Mouse (Mus musculus) heart, embryonic 10.5 days (tissue): ENCODE measurements around the gene Dlx2. TPM values are rescaled to one million over a fixed set of nuclear protein-coding genes. Genes with fewer than 3 reads are reported as not detected.

Source experiments
- DNase-seq: peaks from one replicate; pipeline ENCODE4 v3.0.0-alpha.2; 2017; ENCODE audit warnings: low spot score
- H3K27ac ChIP-seq: fragments of 300-500 bp; sonication (generic); 2 replicates; pipeline ENCODE4 v1.5.1; 2016; ENCODE audit warnings: mild to moderate bottlenecking
- H3K27me3 ChIP-seq: fragments of 300-500 bp; sonication (generic); 2 replicates; pipeline ENCODE4 v1.6.1; 2016; ENCODE audit warnings: mild to moderate bottlenecking; ENCODE audit not compliant: poor library complexity, insufficient read depth, severe bottlenecking
- H3K36me3 ChIP-seq: fragments of 300-500 bp; sonication (generic); 2 replicates; pipeline ENCODE4 v1.6.1; 2016; ENCODE audit warnings: mild to moderate bottlenecking, moderate library complexity
- H3K4me1 ChIP-seq: fragments of 300-500 bp; sonication (generic); 2 replicates; pipeline ENCODE4 v1.6.1; 2016; ENCODE audit warnings: mild to moderate bottlenecking
- H3K4me3 ChIP-seq: fragments of 300-500 bp; sonication (generic); 2 replicates; pipeline ENCODE4 v1.5.1; 2016; ENCODE audit warnings: mild to moderate bottlenecking, moderate library complexity
- H3K9me3 ChIP-seq: fragments of 300-500 bp; sonication (generic); 2 replicates; pipeline ENCODE4 v1.6.1; 2016; ENCODE audit warnings: mild to moderate bottlenecking, moderate library complexity
- whole genome bisulfite sequencing: fragments of 180-500 bp; shearing (Covaris S2); methylation state at CpG from one replicate; pipeline ENCODE4 v1.1.7; 2016; 5-methylcytosine and 5-hydroxymethylcytosine counted together
- polyA plus RNA-seq: library from polyadenylated mRNA; unstranded; fragments of >200 nt; fragmentation: Nextera tagmentation; extraction: Ambion mirVana; gene quantifications from 2 replicates; pipeline ENCODE4 v1.2.1, GENCODE M21; 2016

Dlx2 gene
- polyA plus RNA-seq, 1 experiment from 2014 or later: 3.9 TPM

DNA sequence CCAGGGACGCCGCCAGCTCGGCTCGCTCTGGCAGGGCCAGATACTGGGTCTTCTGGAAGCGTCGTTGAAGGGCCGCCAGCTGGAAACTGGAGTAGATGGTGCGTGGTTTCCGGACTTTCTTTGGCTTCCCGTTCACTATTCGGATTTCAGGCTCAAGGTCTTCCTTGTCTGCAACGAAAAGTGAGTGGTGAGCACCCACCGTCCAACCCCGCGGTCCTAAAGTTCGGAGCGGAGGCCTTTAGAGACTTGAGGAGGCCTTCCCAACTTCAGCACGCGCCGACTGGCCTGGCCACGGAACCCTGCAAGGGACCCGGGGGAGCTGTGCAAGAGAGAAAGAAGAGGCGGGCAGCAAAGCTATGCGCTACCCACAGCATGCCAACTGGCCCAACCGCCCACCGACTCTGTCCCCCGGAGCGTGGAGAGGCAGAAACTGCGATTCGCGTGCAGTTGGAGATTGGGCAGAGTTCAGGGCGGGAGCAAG lies 1.1 kb downstream of the Dlx2 start:
- H3K4me1 ChIP-seq: peaks cover 47% of the 10 kb centered on the region
- H3K9me3 ChIP-seq: no peaks in the 10 kb centered on the region
- no peaks in the 10 kb centered on the region for H3K36me3 ChIP-seq
- H3K4me3 ChIP-seq: peak overlapping the region; percentile 71
- peak overlapping the region; percentile 60 for H3K27ac ChIP-seq
- H3K27me3 ChIP-seq: peaks cover 95% of the 10 kb centered on the region
- under 1% methylated on average over 32 of the region's 32 CpGs for WGBS
- peak; percentile 75 for DNase-seq

DNA sequence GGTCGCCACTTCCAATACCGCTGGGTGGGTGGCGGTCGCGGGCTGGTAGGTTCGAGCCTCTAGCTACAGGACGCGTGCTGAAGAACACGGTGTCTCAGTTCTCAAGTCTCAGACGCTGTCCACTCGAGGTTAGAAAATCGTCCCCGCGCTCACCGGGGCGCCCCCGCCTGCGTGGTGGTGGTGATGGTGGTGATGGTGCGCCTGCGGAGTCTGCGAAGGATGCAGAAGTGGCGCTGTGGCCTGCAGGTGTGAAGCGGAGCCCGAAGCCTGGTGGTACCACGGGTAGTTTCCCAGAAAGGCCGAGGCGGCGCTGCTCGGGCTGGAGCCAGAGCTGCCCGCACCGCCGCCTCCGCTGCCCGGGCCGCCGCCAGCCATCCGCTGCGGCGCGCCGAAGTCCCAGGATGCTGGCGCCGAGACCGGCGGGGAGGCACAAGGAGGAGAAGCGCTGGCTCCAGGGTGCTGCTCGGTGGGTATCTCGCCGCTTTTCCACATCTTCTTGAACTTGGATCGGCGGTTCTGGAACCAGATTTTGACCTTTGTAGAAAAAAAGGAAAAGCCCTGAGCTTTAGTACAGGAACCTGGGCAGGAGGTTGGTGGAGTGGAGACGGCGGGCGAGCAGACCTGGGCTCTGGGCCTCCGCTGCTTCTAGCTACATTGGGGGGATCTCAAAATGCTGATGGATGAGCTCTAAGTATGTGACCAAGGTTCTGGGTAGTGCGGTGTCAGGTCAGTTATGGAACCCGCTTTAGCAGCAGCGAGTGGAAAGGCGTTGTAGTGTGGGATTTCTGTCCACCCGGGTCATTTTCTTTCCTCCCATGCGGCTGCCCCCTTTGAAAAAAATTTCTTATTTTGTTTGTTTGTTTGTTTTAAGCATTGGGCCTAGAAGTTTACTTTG lies 1.9 kb downstream of the Dlx2 start:
- peak overlapping the region; percentile 63; the same call in 1 of the 2 replicates for H3K27ac ChIP-seq
- WGBS: 1% methylated on average over 61 of the region's 61 CpGs
- H3K4me1 ChIP-seq: peaks cover 53% of the 10 kb centered on the region

DNA sequence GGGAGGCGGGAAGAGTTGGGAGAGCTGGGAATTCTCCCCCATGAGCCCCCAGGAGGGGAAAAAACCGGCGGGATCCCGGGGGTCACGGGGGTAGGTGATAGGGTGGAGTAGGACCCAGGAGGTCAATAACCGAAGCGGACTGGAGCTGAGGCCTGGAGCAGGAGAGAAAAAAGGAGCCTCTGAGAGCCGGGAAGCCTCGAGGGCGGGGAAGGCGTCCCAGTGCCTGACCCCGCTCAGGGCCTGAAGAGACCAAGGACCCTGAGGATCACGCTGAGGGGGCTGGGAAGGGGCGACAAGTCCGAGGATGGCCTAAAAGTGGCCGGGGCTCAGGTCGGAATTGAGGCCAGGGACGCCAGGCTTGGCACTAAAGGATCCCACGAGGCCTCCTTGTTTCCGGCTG lies 2.6 kb downstream of the Dlx2 start:
- H3K4me1 ChIP-seq: peaks cover 59% of the 10 kb centered on the region
- H3K4me3 ChIP-seq: peak overlapping the region; percentile 71
- peaks cover 95% of the 10 kb centered on the region for H3K27me3 ChIP-seq
- DNase-seq: no peak
- no peaks in the 10 kb centered on the region for H3K36me3 ChIP-seq
- H3K9me3 ChIP-seq: no peaks in the 10 kb centered on the region
- H3K27ac ChIP-seq: peak overlapping the region; percentile 63; the same call in 1 of the 2 replicates
- under 1% methylated on average over 20 of the region's 20 CpGs for WGBS

More for the DNA sequence above, 1.9 kb downstream of the Dlx2 start:
- H3K4me3 ChIP-seq: peak overlapping the region; percentile 71
- H3K9me3 ChIP-seq: no peaks in the 10 kb centered on the region
- no peak for DNase-seq
- no peaks in the 10 kb centered on the region for H3K36me3 ChIP-seq
- H3K27me3 ChIP-seq: peaks cover 95% of the 10 kb centered on the region

DNA sequence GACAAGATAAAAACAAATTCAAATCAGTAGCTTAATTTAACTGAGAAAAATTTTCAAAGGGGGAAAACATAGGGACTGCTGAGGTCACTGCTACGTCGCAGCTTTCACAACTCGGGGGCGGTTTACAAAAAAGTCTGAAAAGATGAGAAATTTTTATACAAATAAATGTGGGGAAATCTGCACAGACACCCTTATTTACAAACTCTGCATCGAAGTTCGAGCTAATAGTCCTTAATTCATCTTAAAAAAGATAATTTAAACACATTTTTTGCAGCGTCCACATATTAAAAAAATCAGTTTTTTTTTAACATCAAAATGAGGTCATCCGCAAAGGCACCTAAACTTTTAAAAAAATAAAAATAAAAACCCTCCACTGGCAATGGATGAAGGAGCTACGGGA lies 3.0 kb downstream of the Dlx2 start:
- Histone ChIP-seq H3K27me3 (peaks cover 95% of the 10 kb centered on the region), H3K36me3 (no peaks in the 10 kb centered on the region), H3K4me3 (peak overlapping the region; percentile 71), H3K9me3 (no peaks in the 10 kb centered on the region), H3K27ac (peak overlapping the region; percentile 63; the same call in 1 of the 2 replicates), H3K4me1 (peaks cover 62% of the 10 kb centered on the region)
- WGBS: 1% methylated on average over 9 of the region's 9 CpGs
- no peak for DNase-seq

DNA sequence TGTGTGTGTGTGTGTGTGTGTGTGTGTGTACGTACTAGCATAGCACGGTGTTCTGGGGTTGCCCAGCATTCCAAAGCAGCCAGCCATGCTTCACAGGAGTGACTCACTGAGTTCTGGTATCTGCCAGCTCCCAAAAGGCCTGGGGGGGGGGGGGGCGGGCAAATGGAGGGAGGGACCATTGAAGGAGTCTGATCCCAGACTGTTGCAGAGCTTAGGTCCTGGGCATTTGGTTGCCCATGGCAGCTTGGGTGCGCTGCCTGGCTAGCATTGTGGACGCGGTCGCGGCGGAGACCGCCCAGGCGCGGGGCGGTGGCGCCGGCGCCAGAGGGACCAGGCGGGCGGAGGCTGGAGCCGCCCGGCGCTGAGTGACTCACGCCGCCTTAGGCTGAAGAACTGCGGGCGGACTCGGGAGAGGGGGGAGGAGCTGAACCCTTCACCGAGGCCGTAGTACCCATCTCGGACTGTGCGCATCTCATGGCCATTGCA lies 3.7 kb downstream of the Dlx2 start:
- Histone ChIP-seq H3K27ac (peak overlapping the region; percentile 56; the same call in 1 of the 2 replicates), H3K4me1 (peaks cover 62% of the 10 kb centered on the region), H3K4me3 (peak overlapping the region; percentile 71), H3K27me3 (peaks cover 95% of the 10 kb centered on the region), H3K36me3 (no peaks in the 10 kb centered on the region), H3K9me3 (no peaks in the 10 kb centered on the region)
- DNase-seq: peak; percentile 77
- under 1% methylated on average over 30 of the region's 30 CpGs for WGBS

DNA sequence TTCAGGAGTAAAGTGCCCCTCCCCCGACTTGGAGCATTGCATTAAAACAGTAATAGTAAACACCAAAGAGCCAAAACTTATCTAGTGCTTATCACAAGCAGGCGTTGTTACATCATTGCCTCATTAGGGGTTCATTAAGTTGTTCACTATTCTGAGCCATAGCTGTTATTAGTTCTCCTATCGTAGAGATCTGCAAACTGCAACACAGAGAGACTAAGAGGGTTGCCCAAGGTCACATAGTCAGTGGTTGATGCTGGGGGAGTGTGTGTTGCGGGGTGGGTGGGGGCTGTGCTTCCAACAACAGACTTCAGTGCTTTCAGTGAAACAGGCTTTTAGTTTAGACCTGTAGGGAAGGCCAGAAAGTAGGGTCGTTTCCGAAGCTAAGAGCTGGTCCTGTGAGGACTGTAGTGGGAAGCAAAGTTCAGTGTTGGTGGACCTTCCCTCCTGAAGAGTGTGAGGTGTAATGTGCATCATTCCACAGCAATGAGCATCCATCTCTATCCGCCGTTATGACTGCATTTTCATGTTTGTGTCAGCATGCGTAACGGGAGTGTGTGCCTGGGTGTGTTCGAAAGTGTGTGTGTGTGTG lies 4.2 kb downstream of the Dlx2 start:
- H3K4me3 ChIP-seq: peak overlapping the region; percentile 71

DNA sequence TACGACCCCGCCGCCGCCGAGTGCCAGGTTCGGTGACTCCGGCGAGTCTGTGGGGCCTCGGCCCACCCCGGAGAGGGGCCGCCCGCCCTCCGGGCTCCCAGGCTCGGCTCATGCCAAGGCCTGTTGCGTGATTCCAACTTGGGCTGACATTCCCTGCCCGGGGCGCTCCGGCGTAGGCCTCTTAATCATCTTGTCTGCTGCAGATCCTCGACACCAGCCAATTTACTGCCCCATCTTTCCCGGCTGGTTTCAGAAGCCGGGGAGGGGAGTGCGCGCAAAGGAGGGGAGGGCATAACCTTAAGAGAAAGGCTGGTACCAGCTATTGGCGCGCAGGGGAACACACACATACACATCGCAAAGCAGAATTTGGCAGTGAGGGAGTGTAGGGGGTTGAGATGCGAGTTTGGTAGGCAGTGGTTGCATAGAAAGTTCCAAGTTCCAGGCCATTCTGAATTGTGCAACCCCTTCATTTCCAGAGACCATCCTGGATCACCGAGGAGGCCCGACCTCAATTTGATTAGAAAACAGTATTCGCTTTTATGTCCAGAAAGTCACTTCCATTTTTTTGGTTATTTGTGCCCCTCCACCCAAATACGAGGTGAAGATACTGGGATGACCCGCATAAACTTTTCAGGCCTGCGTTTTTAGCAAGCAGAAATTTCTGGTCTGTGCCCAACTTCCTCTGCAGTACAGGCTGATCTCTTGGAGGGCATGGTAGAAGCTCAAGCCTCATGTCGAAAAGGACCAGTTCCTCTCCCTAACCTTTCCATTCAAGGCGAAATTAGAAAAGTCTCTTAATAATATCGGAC lies 4.9 kb downstream of the Dlx2 start:
- peaks cover 59% of the 10 kb centered on the region for H3K4me1 ChIP-seq

More for the DNA sequence above, 4.2 kb downstream of the Dlx2 start:
- H3K27ac ChIP-seq: no peak overlapping the region
- peaks cover 62% of the 10 kb centered on the region for H3K4me1 ChIP-seq
- DNase-seq: no peak
- peaks cover 98% of the 10 kb centered on the region for H3K27me3 ChIP-seq
- 1% methylated on average over 11 of the region's 11 CpGs for WGBS
- no peaks in the 10 kb centered on the region for H3K9me3 ChIP-seq
- no peaks in the 10 kb centered on the region for H3K36me3 ChIP-seq

DNA sequence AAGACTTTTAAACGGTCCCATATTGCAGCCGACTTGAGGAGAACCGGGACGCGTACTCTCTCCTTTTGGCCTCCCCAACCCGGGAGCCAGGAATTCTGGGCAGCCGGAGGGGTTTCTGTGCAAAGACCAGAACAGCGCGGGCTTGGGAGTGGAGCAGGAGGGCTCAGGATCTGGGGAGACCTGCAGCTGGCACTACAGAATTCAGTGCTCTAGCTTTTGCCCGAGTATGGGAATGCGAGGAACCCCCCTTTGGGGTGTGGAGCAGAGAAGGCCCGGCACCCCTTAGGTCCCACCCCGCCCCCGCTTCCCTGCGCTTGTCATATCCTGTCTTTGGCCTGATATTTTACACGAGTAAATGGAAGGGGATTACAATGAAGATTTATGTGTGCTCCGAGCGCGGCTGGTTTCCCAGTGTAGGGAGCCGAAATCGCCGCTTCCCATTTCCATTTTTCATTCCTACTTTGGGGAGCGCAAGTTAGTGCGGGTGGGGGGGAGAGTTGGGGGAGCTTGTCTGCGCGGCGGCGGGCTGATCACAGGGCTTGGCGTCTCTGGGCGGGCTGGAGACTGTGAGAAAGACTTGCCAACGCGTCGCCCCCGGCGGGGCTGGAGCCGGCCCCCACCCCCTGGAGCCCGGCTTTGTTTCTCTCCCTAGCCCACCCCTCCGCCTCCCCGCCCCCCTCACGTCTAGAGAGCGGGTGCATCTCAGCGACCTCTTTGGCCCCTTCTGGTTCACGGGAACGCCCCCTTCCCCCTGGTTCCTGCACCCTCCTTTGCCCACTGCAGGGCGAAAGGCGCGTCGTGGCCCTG lies 5.7 kb downstream of the Dlx2 start:
- H3K4me1 ChIP-seq: peaks cover 51% of the 10 kb centered on the region
- no peaks in the 10 kb centered on the region for H3K9me3 ChIP-seq
- H3K27me3 ChIP-seq: peaks cover 98% of the 10 kb centered on the region
- no peaks in the 10 kb centered on the region for H3K36me3 ChIP-seq
- WGBS: under 1% methylated on average over 45 of the region's 48 CpGs
- peak overlapping the region; percentile 45 for H3K4me3 ChIP-seq
- H3K27ac ChIP-seq: peak overlapping the region; percentile 69
- DNase-seq: no peak

More for the DNA sequence above, 4.9 kb downstream of the Dlx2 start:
- DNase-seq: no peak
- H3K27ac ChIP-seq: peak overlapping the region; percentile 69
- H3K9me3 ChIP-seq: no peaks in the 10 kb centered on the region
- H3K4me3 ChIP-seq: peak overlapping the region; percentile 45
- no peaks in the 10 kb centered on the region for H3K36me3 ChIP-seq
- WGBS: 2% methylated on average over 37 of the region's 37 CpGs
- peaks cover 98% of the 10 kb centered on the region for H3K27me3 ChIP-seq

DNA sequence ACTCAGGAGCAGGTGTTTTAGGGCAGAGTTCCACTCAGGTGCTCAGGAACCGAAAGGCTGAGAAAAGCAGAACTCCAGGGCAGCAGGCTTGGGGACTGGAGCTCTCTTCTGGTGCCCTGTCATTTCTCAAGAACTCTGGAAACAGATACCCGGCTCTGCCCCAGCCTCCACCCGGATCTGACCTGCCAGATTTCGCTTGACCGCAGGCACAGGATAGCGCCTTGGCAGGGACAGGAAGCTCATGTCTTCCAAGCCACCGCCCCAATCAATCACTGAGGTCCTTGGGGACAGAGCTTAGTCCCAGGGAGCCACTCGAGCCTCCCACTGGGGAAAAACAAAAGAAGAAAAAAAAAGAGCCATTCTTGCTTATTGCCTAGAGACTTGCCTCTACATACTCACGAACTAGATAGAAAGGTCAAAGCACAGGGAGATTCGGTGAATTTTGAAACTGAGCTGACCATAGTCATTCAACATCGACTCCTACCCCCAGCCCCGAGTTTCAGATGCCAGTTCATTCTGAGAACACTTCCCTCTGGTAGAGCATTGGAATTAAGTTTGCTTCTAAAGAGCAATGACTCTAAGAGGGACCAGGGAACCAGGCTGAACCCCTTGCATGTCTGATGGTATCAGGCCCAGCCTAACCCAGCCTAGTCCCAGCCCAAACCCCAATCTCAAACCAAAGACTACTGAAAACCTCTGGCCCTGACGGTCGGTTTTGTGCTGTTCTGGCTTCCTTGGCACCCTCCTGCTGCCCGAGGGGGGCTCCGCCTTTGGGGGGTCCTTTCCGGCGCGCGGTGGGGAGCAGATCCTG lies 12.1 kb downstream of the Dlx2 start:
- H3K4me3 ChIP-seq: no peak overlapping the region
- H3K36me3 ChIP-seq: no peaks in the 10 kb centered on the region
- H3K27me3 ChIP-seq: peaks cover 100% of the 10 kb centered on the region
- WGBS: under 1% methylated on average over 20 of the region's 20 CpGs
- H3K9me3 ChIP-seq: no peaks in the 10 kb centered on the region
- DNase-seq: no peak
- H3K27ac ChIP-seq: no peak overlapping the region
- peaks cover 31% of the 10 kb centered on the region for H3K4me1 ChIP-seq

DNA sequence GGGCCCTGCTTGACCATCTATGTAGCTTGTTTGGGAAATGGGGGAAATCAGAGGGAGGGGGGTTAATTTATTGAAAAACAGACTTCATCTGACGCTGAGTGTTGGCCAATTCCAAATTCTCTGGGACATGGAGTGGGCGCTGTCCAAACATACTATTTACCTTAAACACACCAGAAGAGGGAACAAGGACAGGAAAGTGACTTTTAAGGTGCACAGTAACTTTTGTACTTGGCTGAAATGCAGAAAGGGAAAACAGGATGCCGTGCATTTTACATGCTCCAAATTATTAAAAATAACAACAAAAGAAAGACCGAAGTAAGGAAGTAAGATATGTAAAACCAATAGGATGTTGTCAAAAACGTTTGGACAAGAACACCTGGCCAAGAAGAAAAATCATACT lies 13.5 kb downstream of the Dlx2 start:
- no peak for DNase-seq
- peaks cover 34% of the 10 kb centered on the region for H3K4me1 ChIP-seq
- H3K36me3 ChIP-seq: no peaks in the 10 kb centered on the region
- 8% methylated on average over 5 of the region's 5 CpGs for WGBS
- H3K4me3 ChIP-seq: no peak overlapping the region
- peaks cover 100% of the 10 kb centered on the region for H3K27me3 ChIP-seq
- H3K9me3 ChIP-seq: no peaks in the 10 kb centered on the region
- no peak overlapping the region for H3K27ac ChIP-seq
